Mouse (Mus musculus) embryonic facial prominence, embryonic 13.5 days (tissue): ENCODE measurements at regions not wholly inside any gene's neighbourhood (a gene's known extent, or its start where the extent isn't known, plus 50 kb on each side); places are given as distances from the start of the nearest gene placed in this dataset.
"Not testable (repeated sequence)": the region's sequence is repeated elsewhere in the genome, so short reads cannot be mapped to it uniquely, and the experiment has no call there.

ENCODE experiments used
- ATAC-seq: fragments of 200-750 bp; cut with Nextera tagmentation; 2 replicates; pipeline ENCODE4 v1.8.0; 2017; ENCODE audit warnings: low read depth; ENCODE audit not compliant: insufficient number of reproducible peaks, insufficient read depth, low FRiP score, low TSS enrichment
- H3K27ac ChIP-seq: fragments of 300-500 bp; sonication (generic); 2 replicates; pipeline ENCODE4 v1.5.1; 2015; ENCODE audit warnings: moderate library complexity, mild to moderate bottlenecking, inconsistent platforms
- H3K27me3 ChIP-seq: fragments of 300-500 bp; sonication (generic); 2 replicates; pipeline ENCODE4 v1.6.1; 2015; ENCODE audit warnings: mild to moderate bottlenecking, inconsistent platforms
- H3K36me3 ChIP-seq: fragments of 300-500 bp; sonication (generic); 2 replicates; pipeline ENCODE4 v1.6.1; 2015; ENCODE audit warnings: mild to moderate bottlenecking, inconsistent platforms
- H3K4me1 ChIP-seq: fragments of 300-500 bp; sonication (generic); 2 replicates; pipeline ENCODE4 v1.6.1; 2015; ENCODE audit warnings: inconsistent platforms
- H3K4me2 ChIP-seq: fragments of 300-500 bp; sonication (generic); 2 replicates; pipeline ENCODE4 v1.6.1; 2015; ENCODE audit warnings: moderate library complexity, mild to moderate bottlenecking, inconsistent platforms
- H3K4me3 ChIP-seq: fragments of 300-500 bp; sonication (generic); 2 replicates; pipeline ENCODE4 v1.5.1; 2015; ENCODE audit warnings: mild to moderate bottlenecking, inconsistent platforms
- H3K9ac ChIP-seq: fragments of 300-500 bp; sonication (generic); 2 replicates; pipeline ENCODE4 v1.6.1; 2015; ENCODE audit warnings: mild to moderate bottlenecking, inconsistent platforms
- H3K9me3 ChIP-seq: fragments of 300-500 bp; sonication (generic); 2 replicates; pipeline ENCODE4 v1.6.1; 2016; ENCODE audit warnings: inconsistent platforms
- WGBS: fragments of 180-500 bp; shearing (Covaris S2); methylation state at CpG from one replicate; pipeline ENCODE4 v1.1.7; 2015; ENCODE audit warnings: mixed read lengths; 5-methylcytosine and 5-hydroxymethylcytosine counted together

DNA sequence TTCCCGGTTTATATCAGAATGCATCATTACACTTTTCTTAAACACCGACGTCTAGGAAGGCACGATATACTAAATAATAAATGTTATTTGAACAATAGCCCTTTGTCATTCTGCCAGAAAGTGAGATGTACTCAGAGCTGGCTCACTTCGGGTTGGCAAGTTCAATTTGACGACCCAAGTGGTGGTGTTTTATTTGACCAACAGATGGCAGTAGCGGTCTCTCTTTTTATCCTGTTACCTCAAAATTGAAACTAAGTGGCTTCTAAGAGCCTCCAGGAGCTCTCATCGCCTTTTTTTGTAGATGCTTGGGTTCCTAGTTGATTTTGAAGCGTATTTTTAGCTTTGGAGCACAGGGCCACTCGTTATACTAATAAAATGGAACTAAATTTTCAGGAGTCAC, 66.7 kb upstream of the Chmp2b start:
- H3K4me2 ChIP-seq, result 0 out of 2 replicates have a peak overlapping the region, but pooled peaks have one; percentile 5
- no peak for ATAC-seq

DNA sequence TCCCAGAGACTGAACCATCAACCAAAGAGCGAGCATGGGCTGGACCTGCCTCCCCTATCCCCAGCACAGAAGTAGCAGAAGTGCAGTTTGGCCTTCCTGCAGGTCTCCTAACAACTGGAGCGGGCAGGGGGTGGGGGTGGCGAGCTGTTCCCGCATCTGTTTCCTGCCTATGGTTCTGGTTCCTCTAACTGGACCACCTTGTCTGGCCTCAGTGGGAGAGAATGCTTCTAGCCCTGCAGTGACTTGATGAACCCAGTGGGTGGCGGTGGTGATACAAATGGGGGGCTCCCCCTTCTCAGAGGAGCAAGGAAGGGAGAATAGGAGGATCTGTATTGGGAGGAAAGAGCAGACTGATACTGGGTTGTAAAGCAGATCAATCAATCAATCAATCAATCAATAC, 69.2 kb upstream of the Chmp2b start:
- 54% methylated on average over 5 of the region's 5 CpGs for WGBS
- Histone ChIP-seq H3K4me3 (no peak overlapping the region), H3K4me2 (no peak overlapping the region), H3K9ac (no peak overlapping the region), H3K36me3 (no peaks in the 10 kb centered on the region), H3K27ac (no peak overlapping the region), H3K27me3 (no peaks in the 10 kb centered on the region; the same call in 1 of the 2 replicates), H3K4me1 (no peaks in the 10 kb centered on the region), H3K9me3 (no peaks in the 10 kb centered on the region; the same call in 1 of the 2 replicates)
- no peak for ATAC-seq

More for the DNA sequence above, 66.7 kb upstream of the Chmp2b start:
- H3K4me1 ChIP-seq, result no peaks in the 10 kb centered on the region
- no peak overlapping the region for H3K4me3 ChIP-seq
- H3K36me3 ChIP-seq, result no peaks in the 10 kb centered on the region
- H3K9me3 ChIP-seq, result no peaks in the 10 kb centered on the region
- no peaks in the 10 kb centered on the region; the same call in 1 of the 2 replicates for H3K27me3 ChIP-seq
- 10% methylated on average over 10 of the region's 10 CpGs for WGBS
- H3K9ac ChIP-seq, result no peak overlapping the region
- no peak overlapping the region for H3K27ac ChIP-seq

DNA sequence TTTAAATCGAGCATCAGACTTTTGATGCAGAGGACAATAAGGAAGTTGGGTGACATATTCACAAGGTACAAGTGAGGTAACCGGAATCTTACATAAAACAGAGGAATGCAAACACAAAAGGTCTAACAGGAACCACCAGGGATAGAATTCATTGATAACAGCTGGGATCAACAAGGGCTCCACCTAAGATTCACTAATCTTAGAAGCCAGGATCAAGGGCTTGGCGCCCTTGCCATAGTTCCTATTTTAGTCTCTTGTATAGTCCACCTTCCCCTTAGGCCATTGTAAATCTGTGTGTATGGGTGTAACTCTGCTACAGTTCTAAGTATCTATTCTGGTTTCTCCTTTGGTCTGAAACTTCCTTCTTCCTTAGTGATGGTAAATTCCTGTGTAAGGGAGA, 84.2 kb upstream of the Chmp2b start:
- H3K27ac ChIP-seq, H3K4me3 ChIP-seq, H3K4me2 ChIP-seq, H3K36me3 ChIP-seq, H3K27me3 ChIP-seq, ATAC-seq, H3K4me1 ChIP-seq, H3K9me3 ChIP-seq, H3K9ac ChIP-seq: not testable (repeated sequence)
- WGBS, result 81% methylated on average over 3 of the region's 3 CpGs

DNA sequence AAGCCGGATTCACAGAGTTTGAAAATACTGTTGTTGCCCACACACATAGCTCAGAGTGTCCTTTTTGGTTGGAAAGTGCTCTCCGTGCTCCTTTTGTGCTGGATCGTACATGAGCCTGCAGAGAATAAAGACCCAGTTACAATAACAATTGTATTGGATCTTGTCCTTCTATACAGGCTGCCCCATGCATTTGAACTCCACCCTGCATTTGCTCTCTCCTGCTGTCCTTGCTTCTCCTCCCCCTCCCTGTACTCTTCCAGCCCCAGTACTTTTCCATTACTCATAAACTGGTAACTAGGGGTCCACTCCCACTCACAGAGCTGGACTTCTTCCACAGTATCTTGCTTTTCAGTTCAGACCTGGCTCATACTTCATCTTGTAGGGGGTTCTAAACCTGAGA, 86.5 kb upstream of the Chmp2b start:
- 77% methylated on average over 3 of the region's 3 CpGs for WGBS
- no peak overlapping the region for H3K4me2 ChIP-seq
- H3K9me3 ChIP-seq, result no peaks in the 10 kb centered on the region
- no peak overlapping the region for H3K27ac ChIP-seq
- no peaks in the 10 kb centered on the region for H3K36me3 ChIP-seq
- H3K9ac ChIP-seq, result no peak overlapping the region
- ATAC-seq, result no peak
- no peak overlapping the region for H3K4me3 ChIP-seq
- no peaks in the 10 kb centered on the region for H3K27me3 ChIP-seq
- no peaks in the 10 kb centered on the region for H3K4me1 ChIP-seq

DNA sequence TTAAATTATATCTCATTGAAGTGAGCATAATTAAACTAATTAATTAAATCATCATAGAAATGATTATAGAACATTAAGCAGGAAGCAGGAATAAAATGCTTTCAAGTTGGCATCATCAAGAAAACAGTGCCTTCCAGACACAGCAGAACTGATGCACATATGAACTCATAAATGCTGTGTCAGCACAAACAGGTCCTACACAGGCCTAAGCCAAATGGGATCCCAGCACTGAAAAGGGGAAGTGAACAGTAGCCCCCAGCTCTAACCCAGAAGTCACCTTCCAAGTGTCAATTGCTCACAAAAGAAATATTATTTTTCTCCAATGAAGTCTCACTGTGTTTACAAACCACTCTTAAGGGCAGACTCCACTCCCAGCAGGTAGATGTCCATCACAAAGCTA, 93.0 kb upstream of the Chmp2b start:
- Histone ChIP-seq H3K9ac (no peak overlapping the region), H3K27me3 (no peaks in the 10 kb centered on the region), H3K4me3 (no peak overlapping the region), H3K4me2 (no peak overlapping the region), H3K27ac (no peak overlapping the region), H3K36me3 (no peaks in the 10 kb centered on the region), H3K9me3 (no peaks in the 10 kb centered on the region), H3K4me1 (no peaks in the 10 kb centered on the region)
- no peak for ATAC-seq

DNA sequence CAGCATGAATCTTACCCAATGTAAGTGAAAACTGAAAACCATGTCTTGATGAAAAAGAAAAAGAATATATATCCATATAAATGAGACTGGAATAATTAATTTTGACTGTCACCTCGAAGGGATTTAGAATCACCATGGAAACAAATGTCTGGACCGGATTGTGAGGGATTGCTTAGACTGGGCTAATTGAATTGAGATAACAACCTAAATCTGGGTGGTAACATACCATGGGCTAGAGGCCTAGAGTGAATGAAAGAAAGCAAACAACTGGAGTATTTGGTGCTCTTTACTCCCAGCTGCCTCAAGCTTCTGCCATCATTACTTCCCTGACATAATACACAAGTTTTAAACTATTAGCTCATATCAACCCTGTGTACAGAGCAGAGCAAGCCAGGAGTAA, 95.3 kb upstream of the Chmp2b start:
- Histone ChIP-seq H3K27me3 (no peaks in the 10 kb centered on the region), H3K9ac (no peak overlapping the region), H3K4me2 (no peak overlapping the region), H3K4me1 (no peaks in the 10 kb centered on the region), H3K9me3 (no peaks in the 10 kb centered on the region), H3K27ac (no peak overlapping the region), H3K4me3 (no peak overlapping the region), H3K36me3 (no peaks in the 10 kb centered on the region)
- 46% methylated on average over 2 of the region's 2 CpGs for WGBS
- ATAC-seq, result no peak

DNA sequence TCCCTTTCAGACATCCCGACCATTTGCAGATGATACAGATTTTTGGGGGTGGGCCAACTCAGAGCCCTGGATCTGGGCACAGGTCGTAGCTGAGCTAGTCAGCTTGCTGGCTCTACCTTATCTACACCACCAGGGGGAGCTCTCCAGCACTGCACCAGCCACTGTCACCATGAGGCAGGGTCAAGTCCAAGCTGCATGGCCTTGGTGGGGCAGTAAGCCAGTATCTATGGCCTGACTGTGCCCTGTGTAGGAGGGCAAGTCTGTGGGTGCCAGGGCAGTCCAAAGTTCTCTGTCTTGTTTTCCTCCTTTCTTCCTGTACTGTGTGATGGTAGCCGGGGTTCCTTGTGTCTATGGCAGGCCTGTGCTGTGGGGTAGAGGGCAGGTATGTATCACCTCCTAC, 102.3 kb upstream of the Chmp2b start:
- Histone ChIP-seq H3K4me1 (no peaks in the 10 kb centered on the region), H3K4me3 (no peak overlapping the region), H3K36me3 (no peaks in the 10 kb centered on the region), H3K9ac (no peak overlapping the region), H3K27me3 (no peaks in the 10 kb centered on the region), H3K9me3 (no peaks in the 10 kb centered on the region), H3K4me2 (no peak overlapping the region), H3K27ac (no peak overlapping the region)
- no peak for ATAC-seq
- 67% methylated on average over 3 of the region's 3 CpGs for WGBS

DNA sequence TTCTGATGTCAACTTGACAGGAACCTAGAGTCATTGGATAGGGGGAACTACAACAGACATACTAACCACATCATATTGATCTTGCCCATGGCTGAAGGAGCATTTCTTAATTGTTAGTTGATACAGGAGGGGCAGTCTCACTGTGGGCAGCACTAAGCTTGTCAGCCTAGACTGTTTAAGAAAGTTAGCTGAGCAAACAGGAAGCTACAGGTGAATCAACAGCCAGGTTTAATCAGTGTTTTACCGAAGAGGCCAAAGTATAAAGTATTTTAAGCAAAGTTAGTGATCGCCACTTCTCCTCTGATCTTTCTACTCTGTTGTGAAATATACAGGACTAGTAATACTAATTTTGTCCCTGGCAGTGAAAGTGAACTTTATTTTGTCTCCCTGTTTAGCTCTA, 109.6 kb upstream of the Chmp2b start:
- ATAC-seq, result no peak
- Histone ChIP-seq H3K4me2 (no peak overlapping the region), H3K36me3 (no peaks in the 10 kb centered on the region), H3K9me3 (no peaks in the 10 kb centered on the region), H3K4me1 (no peaks in the 10 kb centered on the region), H3K27me3 (no peaks in the 10 kb centered on the region), H3K27ac (no peak overlapping the region), H3K4me3 (no peak overlapping the region), H3K9ac (no peak overlapping the region)
- 91% methylated on average over 2 of the region's 2 CpGs for WGBS

DNA sequence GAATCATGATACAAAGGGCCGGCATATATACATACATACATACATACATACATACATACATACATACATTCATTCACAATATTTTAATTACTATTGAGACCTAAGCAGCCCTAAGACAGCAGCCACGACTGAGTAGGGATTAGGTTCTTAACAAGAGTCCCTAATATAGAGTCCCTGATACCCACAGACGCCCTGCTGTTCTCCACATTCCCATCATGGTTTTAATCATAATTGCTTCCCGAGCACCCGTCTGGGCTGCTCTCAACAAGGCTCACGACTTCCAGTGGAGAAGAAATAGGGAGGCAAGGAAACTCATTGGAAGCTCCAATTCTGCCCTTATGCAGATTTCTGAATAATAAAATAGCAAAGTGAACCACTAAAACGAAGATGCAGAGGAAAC, 120.6 kb upstream of the Chmp2b start:
- H3K4me1 ChIP-seq, result no peaks in the 10 kb centered on the region
- H3K27ac ChIP-seq, result no peak overlapping the region
- H3K9me3 ChIP-seq, result no peaks in the 10 kb centered on the region
- no peak overlapping the region for H3K4me3 ChIP-seq
- H3K9ac ChIP-seq, result no peak overlapping the region
- no peaks in the 10 kb centered on the region for H3K36me3 ChIP-seq
- 67% methylated on average over 7 of the region's 7 CpGs for WGBS
- ATAC-seq, result no peak
- no peak overlapping the region for H3K4me2 ChIP-seq
- H3K27me3 ChIP-seq, result no peaks in the 10 kb centered on the region

DNA sequence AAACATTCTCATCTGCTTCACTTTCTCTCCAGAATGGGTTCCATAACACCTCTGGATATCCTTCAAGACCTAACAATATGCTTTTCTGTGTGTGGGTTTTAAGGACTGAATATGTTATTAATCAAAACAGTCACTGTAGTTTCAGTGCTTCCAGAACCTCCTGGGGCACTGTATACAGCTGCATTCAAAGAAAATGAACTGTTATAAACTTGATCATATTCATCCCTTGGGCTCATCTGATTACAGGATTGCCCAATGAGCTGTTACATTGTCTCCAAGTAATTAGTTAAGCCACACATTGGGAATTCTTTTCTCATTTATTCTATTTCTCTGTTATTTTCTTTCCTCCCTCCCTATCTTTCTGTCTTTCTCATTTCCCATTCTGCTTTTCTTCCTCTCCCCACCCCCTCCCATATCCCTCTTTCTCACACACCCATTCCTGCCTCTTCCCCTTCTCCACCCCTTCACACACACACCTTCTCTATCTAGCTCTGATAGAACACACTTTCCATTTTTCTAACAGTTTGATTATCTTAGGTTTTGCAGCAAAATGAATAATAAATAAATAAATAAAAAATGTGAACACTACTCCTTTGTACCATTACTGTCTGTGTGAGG, 121.3 kb upstream of the Chmp2b start:
- no peak overlapping the region for H3K27ac ChIP-seq
- H3K4me2 ChIP-seq, result no peak overlapping the region
- no peaks in the 10 kb centered on the region for H3K36me3 ChIP-seq
- no peaks in the 10 kb centered on the region for H3K9me3 ChIP-seq
- no peak overlapping the region for H3K4me3 ChIP-seq
- no peak for ATAC-seq
- no peak overlapping the region for H3K9ac ChIP-seq
- no peaks in the 10 kb centered on the region for H3K27me3 ChIP-seq
- H3K4me1 ChIP-seq, result no peaks in the 10 kb centered on the region

DNA sequence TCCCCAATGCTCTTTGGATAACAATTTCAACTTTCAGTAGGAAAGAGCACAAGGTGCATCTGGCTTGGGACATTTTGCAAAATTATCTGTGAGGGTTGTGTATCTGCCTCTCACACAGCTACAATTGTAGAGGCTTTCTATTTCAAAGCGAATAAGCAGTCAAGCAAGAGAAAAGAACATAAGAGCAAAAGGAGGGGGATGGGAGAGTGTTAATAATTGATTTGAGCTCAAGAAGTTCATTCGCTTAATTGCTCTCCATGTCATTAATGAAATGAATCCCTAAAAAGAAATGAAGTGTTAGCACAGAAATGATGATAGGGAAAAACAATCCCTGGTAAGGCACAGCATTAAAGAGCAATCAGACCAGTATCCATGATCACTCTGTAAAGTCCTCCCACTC, 121.4 kb upstream of the Vgll3 start:
- Histone ChIP-seq H3K4me3 (no peak overlapping the region), H3K9ac (no peak overlapping the region), H3K36me3 (no peaks in the 10 kb centered on the region), H3K4me1 (no peaks in the 10 kb centered on the region), H3K9me3 (no peaks in the 10 kb centered on the region), H3K27ac (no peak overlapping the region), H3K4me2 (no peak overlapping the region), H3K27me3 (no peaks in the 10 kb centered on the region)
- no peak for ATAC-seq
- WGBS, result 76% methylated on average over 2 of the region's 2 CpGs

DNA sequence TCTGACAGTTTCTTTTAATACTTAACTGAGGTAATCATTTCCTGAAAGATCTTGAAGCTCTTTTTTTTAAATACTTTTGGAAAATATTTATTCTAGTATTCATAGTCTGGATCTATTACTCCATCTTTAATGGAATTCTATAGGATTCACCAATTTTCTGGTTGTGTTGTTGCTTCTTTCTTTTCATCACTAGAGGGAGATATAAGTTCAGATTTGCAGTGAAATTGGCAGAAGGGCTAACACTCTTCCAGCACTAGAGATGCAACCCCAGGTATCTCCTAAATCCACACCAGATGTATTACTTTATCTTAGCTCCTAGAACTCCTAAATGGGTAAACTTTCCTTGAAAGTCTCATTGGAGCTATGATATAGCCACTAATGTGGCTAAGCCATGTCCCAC, 99.4 kb upstream of the Vgll3 start:
- Histone ChIP-seq H3K27me3 (no peaks in the 10 kb centered on the region), H3K36me3 (no peaks in the 10 kb centered on the region), H3K4me1 (no peaks in the 10 kb centered on the region), H3K9ac (no peak overlapping the region), H3K4me3 (no peak overlapping the region), H3K4me2 (no peak overlapping the region), H3K9me3 (no peaks in the 10 kb centered on the region), H3K27ac (no peak overlapping the region)
- ATAC-seq, result no peak
